Mouse (Mus musculus): ENCODE results near the gene 4930470P17Rik.

- TF ChIP-seq CTCF (IDR thresholded peaks at IDR 0.05; ENCODE audit: control insufficient read depth, insufficient read depth, insufficient read length) = no peak
- no peak for TF ChIP-seq CEBPB (IDR thresholded peaks at IDR 0.05; ENCODE audit: low read depth)
- no peak for TF ChIP-seq USF1 (IDR thresholded peaks at IDR 0.05; ENCODE audit: low read depth)
- TF ChIP-seq MAX (IDR thresholded peaks at IDR 0.05) = no peak
- no peak for TF ChIP-seq MYOG (IDR thresholded peaks at IDR 0.05; ENCODE audit: control insufficient read depth, extremely low read depth, insufficient read length)
- no peak for TF ChIP-seq MYOD1 (IDR thresholded peaks at IDR 0.05; ENCODE audit: control insufficient read depth, insufficient read length, low read depth)
Measured at GRCm38 (mm10) chr2:170601917-170602316, at the start of gene 4930470P17Rik.
